Mouse (Mus musculus): ENCODE measurements around the gene 1190002N15Rik. TPM values are rescaled to one million over a fixed set of nuclear protein-coding genes. Genes with fewer than 3 reads are reported as not detected.

The 1190002N15Rik gene
- polyA plus RNA-seq, 1 experiment from 2014 or later: 4.1 TPM

GRCm38 (mm10) chr9:94550493-94551095 is 12.7 kb upstream of the 1190002N15Rik start:
- Histone ChIP-seq H3K9me3 (ENCODE audit: control insufficient read depth, low read length) (no peaks in the 10 kb centered on the region), H3K36me3 (ENCODE audit: control insufficient read depth, insufficient read depth) (no peaks in the 10 kb centered on the region), H3K4me1 (replicated peaks; ENCODE audit: control insufficient read depth, insufficient read depth, low read length) (no peaks in the 10 kb centered on the region), H3K27ac (ENCODE audit: low read length) (no peak overlapping the region), H3K27me3 (replicated peaks; ENCODE audit: control insufficient read depth, insufficient read depth, low read length) (no peaks in the 10 kb centered on the region), H3K9ac (replicated peaks; ENCODE audit: low read depth, low read length) (no peak overlapping the region), H3K4me3 (replicated peaks; ENCODE audit: low read length) (no peak overlapping the region), H3K4me2 (ENCODE audit: low read length) (no peak overlapping the region)
- ATAC-seq: peak; percentile 76
- WGBS: 73% methylated on average over 2 of the region's 2 CpGs

GRCm38 (mm10) chr9:94543881-94544280 is 6.0 kb upstream of the 1190002N15Rik start:
- ATAC-seq: no peak
- Histone ChIP-seq H3K4me3 (replicated peaks; ENCODE audit: low read length) (no peak overlapping the region), H3K27me3 (replicated peaks; ENCODE audit: control insufficient read depth, insufficient read depth, low read length) (no peaks in the 10 kb centered on the region), H3K4me1 (replicated peaks; ENCODE audit: control insufficient read depth, insufficient read depth, low read length) (peaks cover 9% of the 10 kb centered on the region), H3K9ac (replicated peaks; ENCODE audit: low read depth, low read length) (no peak overlapping the region), H3K9me3 (ENCODE audit: control insufficient read depth, low read length) (no peaks in the 10 kb centered on the region), H3K4me2 (ENCODE audit: low read length) (no peak overlapping the region), H3K36me3 (ENCODE audit: control insufficient read depth, insufficient read depth) (no peaks in the 10 kb centered on the region), H3K27ac (ENCODE audit: low read length) (no peak overlapping the region)
- WGBS: 87% methylated on average over 4 of the region's 4 CpGs

- Histone ChIP-seq H3K9ac (replicated peaks; ENCODE audit: low read depth, low read length) (no peak overlapping the region), H3K9me3 (ENCODE audit: control insufficient read depth, low read length) (no peaks in the 10 kb centered on the region), H3K27me3 (replicated peaks; ENCODE audit: control insufficient read depth, insufficient read depth, low read length) (no peaks in the 10 kb centered on the region), H3K4me2 (ENCODE audit: low read length) (no peak overlapping the region), H3K36me3 (ENCODE audit: control insufficient read depth, insufficient read depth) (no peaks in the 10 kb centered on the region), H3K4me1 (replicated peaks; ENCODE audit: control insufficient read depth, insufficient read depth, low read length) (peaks cover 19% of the 10 kb centered on the region), H3K4me3 (replicated peaks; ENCODE audit: low read length) (no peak overlapping the region), H3K27ac (ENCODE audit: low read length) (no peak overlapping the region)
- no peak for ATAC-seq
- 44% methylated on average over 10 of the region's 10 CpGs for WGBS
These were observed 2.6 kb upstream of the 1190002N15Rik start for GRCm38 (mm10) chr9:94540343-94541095.

- H3K9me3 ChIP-seq (ENCODE audit: control insufficient read depth, low read length): no peaks in the 10 kb centered on the region
- H3K27me3 ChIP-seq (replicated peaks; ENCODE audit: control insufficient read depth, insufficient read depth, low read length): no peaks in the 10 kb centered on the region
- peak overlapping the region; percentile 77; the same call in 1 of the 2 replicates for H3K9ac ChIP-seq (replicated peaks; ENCODE audit: low read depth, low read length)
- peak overlapping the region; percentile 95 for H3K4me2 ChIP-seq (ENCODE audit: low read length)
- no peak for ATAC-seq
- H3K4me3 ChIP-seq (replicated peaks; ENCODE audit: low read length): peak overlapping the region; percentile 84
- H3K36me3 ChIP-seq (ENCODE audit: control insufficient read depth, insufficient read depth): no peaks in the 10 kb centered on the region
- peaks cover 23% of the 10 kb centered on the region for H3K4me1 ChIP-seq (replicated peaks; ENCODE audit: control insufficient read depth, insufficient read depth, low read length)
- no peak overlapping the region for H3K27ac ChIP-seq (ENCODE audit: low read length)
- WGBS: 19% methylated on average over 8 of the region's 8 CpGs
These were observed 1.5 kb upstream of the 1190002N15Rik start for GRCm38 (mm10) chr9:94539346-94539865.

GRCm38 (mm10) chr9:94538823-94539143 is 902 bp upstream of the 1190002N15Rik start:
- peaks cover 29% of the 10 kb centered on the region for H3K4me1 ChIP-seq (replicated peaks; ENCODE audit: control insufficient read depth, insufficient read depth, low read length)
- WGBS: under 1% methylated on average over 22 of the region's 22 CpGs
- H3K9me3 ChIP-seq (ENCODE audit: control insufficient read depth, low read length): no peaks in the 10 kb centered on the region
- peak overlapping the region; percentile 95 for H3K4me2 ChIP-seq (ENCODE audit: low read length)
- no peaks in the 10 kb centered on the region for H3K36me3 ChIP-seq (ENCODE audit: control insufficient read depth, insufficient read depth)
- ATAC-seq: no peak
- peak overlapping the region; percentile 77 for H3K9ac ChIP-seq (replicated peaks; ENCODE audit: low read depth, low read length)
- peak overlapping the region; percentile 97 for H3K27ac ChIP-seq (ENCODE audit: low read length)
- H3K27me3 ChIP-seq (replicated peaks; ENCODE audit: control insufficient read depth, insufficient read depth, low read length): no peaks in the 10 kb centered on the region
- H3K4me3 ChIP-seq (replicated peaks; ENCODE audit: low read length): peak overlapping the region; percentile 84

- peak overlapping the region; percentile 97 for H3K27ac ChIP-seq (ENCODE audit: low read length)
- H3K9me3 ChIP-seq (ENCODE audit: control insufficient read depth, low read length): no peaks in the 10 kb centered on the region
- no peaks in the 10 kb centered on the region for H3K27me3 ChIP-seq (replicated peaks; ENCODE audit: control insufficient read depth, insufficient read depth, low read length)
- H3K9ac ChIP-seq (replicated peaks; ENCODE audit: low read depth, low read length): peak overlapping the region; percentile 77
- H3K4me2 ChIP-seq (ENCODE audit: low read length): peak overlapping the region; percentile 70
- no peaks in the 10 kb centered on the region for H3K36me3 ChIP-seq (ENCODE audit: control insufficient read depth, insufficient read depth)
- H3K4me3 ChIP-seq (replicated peaks; ENCODE audit: low read length): peak overlapping the region; percentile 84
- peaks cover 32% of the 10 kb centered on the region for H3K4me1 ChIP-seq (replicated peaks; ENCODE audit: control insufficient read depth, insufficient read depth, low read length)
- under 1% methylated on average over 98 of the region's 103 CpGs for WGBS
- peak; percentile 68 for ATAC-seq
These were observed 597 bp downstream of the 1190002N15Rik start for GRCm38 (mm10) chr9:94537051-94537917.

- WGBS: under 1% methylated on average over 15 of the region's 15 CpGs
- H3K9me3 ChIP-seq (ENCODE audit: control insufficient read depth, low read length): no peaks in the 10 kb centered on the region
- peak overlapping the region; percentile 70 for H3K4me2 ChIP-seq (ENCODE audit: low read length)
- no peak for ATAC-seq
- H3K4me3 ChIP-seq (replicated peaks; ENCODE audit: low read length): peak overlapping the region; percentile 84
- H3K9ac ChIP-seq (replicated peaks; ENCODE audit: low read depth, low read length): peak overlapping the region; percentile 77
- H3K27me3 ChIP-seq (replicated peaks; ENCODE audit: control insufficient read depth, insufficient read depth, low read length): no peaks in the 10 kb centered on the region
- H3K27ac ChIP-seq (ENCODE audit: low read length): peak overlapping the region; percentile 97
- no peaks in the 10 kb centered on the region for H3K36me3 ChIP-seq (ENCODE audit: control insufficient read depth, insufficient read depth)
- peaks cover 32% of the 10 kb centered on the region for H3K4me1 ChIP-seq (replicated peaks; ENCODE audit: control insufficient read depth, insufficient read depth, low read length)
These were observed 1.5 kb downstream of the 1190002N15Rik start for GRCm38 (mm10) chr9:94536261-94536905.

- Histone ChIP-seq H3K9ac (replicated peaks; ENCODE audit: low read depth, low read length) (no peak overlapping the region), H3K4me1 (replicated peaks; ENCODE audit: control insufficient read depth, insufficient read depth, low read length) (peaks cover 30% of the 10 kb centered on the region), H3K9me3 (ENCODE audit: control insufficient read depth, low read length) (no peaks in the 10 kb centered on the region)
These were observed 3.1 kb downstream of the 1190002N15Rik start for GRCm38 (mm10) chr9:94534795-94535194.

More at GRCm38 (mm10) chr9:94534795-94535194, 3.1 kb downstream of the 1190002N15Rik start:
- ATAC-seq: no peak
- Histone ChIP-seq H3K4me3 (replicated peaks; ENCODE audit: low read length) (no peak overlapping the region), H3K36me3 (ENCODE audit: control insufficient read depth, insufficient read depth) (no peaks in the 10 kb centered on the region), H3K27ac (ENCODE audit: low read length) (no peak overlapping the region), H3K27me3 (replicated peaks; ENCODE audit: control insufficient read depth, insufficient read depth, low read length) (no peaks in the 10 kb centered on the region), H3K4me2 (ENCODE audit: low read length) (no peak overlapping the region)

Data from forebrain, embryonic 16.5 days (tissue).